Mouse (Mus musculus): ENCODE measurements around the gene Vmn1r31. TPM values are rescaled to one million over a fixed set of nuclear protein-coding genes. Genes with fewer than 3 reads are reported as not detected.

Gene Vmn1r31
- polyA plus RNA-seq (2012; rRNA removed) = not detected in 2 replicates
- not detected in 2 replicates for polyA plus RNA-seq (2014; fragmentation: Nextera tagmentation; extraction: Ambion mirVana)

GRCm38 (mm10) chr6:58475230-58475629, at the start of gene Vmn1r31:
Vmn1r31 (minus strand) TSS chr6:58475330.
- H3K4me2 ChIP-seq (replicated peaks; ENCODE audit: low read depth, low read length, severe bottlenecking) = no peak within 1 kb of the TSS
- no peak within 1 kb of the TSS for H3K4me3 ChIP-seq (replicated peaks; ENCODE audit: low read length)
- 78% methylated on average over 1 of the region's 1 CpGs for WGBS
- H3K27me3 ChIP-seq (ENCODE audit: control insufficient read depth, insufficient read depth, low read length) = no peaks in the 10 kb centered on the region
- TF ChIP-seq POLR2A (IDR thresholded peaks at IDR 0.05; ENCODE audit: borderline replicate concordance, extremely low read depth, insufficient read depth, insufficient read length) = no peak
- no peak within 1 kb of the TSS for H3K9ac ChIP-seq (ENCODE audit: low read depth, low read length, severe bottlenecking)
- H3K36me3 ChIP-seq (ENCODE audit: control insufficient read depth, insufficient read depth, low read length) = no peaks in the 10 kb centered on the region
- DNase-seq (ENCODE audit: low spot score) = no peak
- ATAC-seq (ENCODE audit: low FRiP score, low read depth) = no peak
- H3K4me1 ChIP-seq (ENCODE audit: control insufficient read depth, insufficient read depth, low read length) = no peaks in the 10 kb centered on the region
- H3K9me3 ChIP-seq (ENCODE audit: control insufficient read depth, low read length) = no peaks in the 10 kb centered on the region
- no peak within 1 kb of the TSS for H3K27ac ChIP-seq (replicated peaks; ENCODE audit: low read depth, low read length)

GRCm38 (mm10) chr6:58443285-58443684, 31.8 kb downstream of the Vmn1r31 start, which contains the start of gene Vmn1r30:
Vmn1r30 (minus strand) TSS chr6:58443385.
- no peaks in the 10 kb centered on the region for H3K27me3 ChIP-seq (ENCODE audit: control insufficient read depth, insufficient read depth, low read length)
- no peak for TF ChIP-seq POLR2A (IDR thresholded peaks at IDR 0.05; ENCODE audit: borderline replicate concordance, extremely low read depth, insufficient read depth, insufficient read length)
- H3K4me2 ChIP-seq (replicated peaks; ENCODE audit: low read depth, low read length, severe bottlenecking) = no peak within 1 kb of the TSS
- no peaks in the 10 kb centered on the region for H3K36me3 ChIP-seq (ENCODE audit: control insufficient read depth, insufficient read depth, low read length)
- no peaks in the 10 kb centered on the region for H3K9me3 ChIP-seq (ENCODE audit: control insufficient read depth, low read length)
- H3K9ac ChIP-seq (ENCODE audit: low read depth, low read length, severe bottlenecking) = no peak within 1 kb of the TSS
- H3K4me3 ChIP-seq (replicated peaks; ENCODE audit: low read length) = no peak within 1 kb of the TSS
- DNase-seq (ENCODE audit: low spot score) (no peak), ATAC-seq (ENCODE audit: low FRiP score, low read depth) (no peak)
- no peak within 1 kb of the TSS for H3K27ac ChIP-seq (replicated peaks; ENCODE audit: low read depth, low read length)
- no peaks in the 10 kb centered on the region for H3K4me1 ChIP-seq (ENCODE audit: control insufficient read depth, insufficient read depth, low read length)

Other genes with a start within 250 kb of the Vmn1r31 start
- gene Vmn1r28, start 213.3 kb downstream of the Vmn1r31 start, polyA plus RNA-seq (2012; rRNA removed) = not detected in 2 replicates
- not detected in 2 replicates for gene Vmn1r28, start 213.3 kb downstream of the Vmn1r31 start, polyA plus RNA-seq (2014; fragmentation: Nextera tagmentation; extraction: Ambion mirVana)
- gene Vmn1r29, start 173.8 kb downstream of the Vmn1r31 start, polyA plus RNA-seq (2012; rRNA removed) = not detected in 2 replicates
- not detected in 2 replicates for gene Vmn1r29, start 173.8 kb downstream of the Vmn1r31 start, polyA plus RNA-seq (2014; fragmentation: Nextera tagmentation; extraction: Ambion mirVana)
- not detected in 2 replicates for gene Vmn1r30, start 31.9 kb downstream of the Vmn1r31 start, polyA plus RNA-seq (2012; rRNA removed)
- gene Vmn1r30, start 31.9 kb downstream of the Vmn1r31 start, polyA plus RNA-seq (2014; fragmentation: Nextera tagmentation; extraction: Ambion mirVana) = not detected in 2 replicates
- gene Abcg2, start 109.2 kb upstream of the Vmn1r31 start, polyA plus RNA-seq (2012; rRNA removed) = 28.9 and 29.5 TPM in 2 replicates
- 42.9 and 45.4 TPM in 2 replicates for gene Abcg2, start 109.2 kb upstream of the Vmn1r31 start, polyA plus RNA-seq (2014; fragmentation: Nextera tagmentation; extraction: Ambion mirVana)